8 mouse cellular contexts compared by ENCODE assay signal in genomic region chr5:129940736-129941494, GRCm38 (mm10). TPM values are rescaled to one million over a fixed set of nuclear protein-coding genes. Genes with fewer than 3 reads are reported as not detected.
DNase-seq lines count a peak whose midpoint lies in the region; ATAC-seq and TF ChIP-seq lines count a peak whose summit lies in the region.

No protein-coding gene starts in this region.

- 0 out of 2 replicates have a peak, but pooled peaks have one; percentile 32 for TF ChIP-seq EP300 in heart, postnatal 0 days (IDR thresholded peaks at IDR 0.05; ENCODE audit: low read depth)

- no peak overlapping the region for H3K27ac ChIP-seq in heart, postnatal 0 days (ENCODE audit: low read depth)
- H3K27ac ChIP-seq in bone marrow, adult 2 months (ENCODE audit: control insufficient read depth, insufficient read depth, low read depth, low read length, poor library complexity) = peak overlapping the region; percentile 13; the same call in 1 of the 2 replicates
- H3K27ac ChIP-seq in hindbrain, embryonic 15.5 days (replicated peaks) = peak overlapping the region; percentile 75
- peak overlapping the region; percentile 77 for H3K27ac ChIP-seq in midbrain, embryonic 15.5 days

- peaks cover 5% of the 10 kb centered on the region; the same call in 1 of the 2 replicates for H3K4me1 ChIP-seq in heart, postnatal 0 days (ENCODE audit: control insufficient read depth, insufficient read depth)
- no peaks in the 10 kb centered on the region; the same call in 1 of the 2 replicates for H3K4me1 ChIP-seq in bone marrow, adult 2 months (ENCODE audit: control insufficient read depth, insufficient read depth, low read length)
- peaks cover 10% of the 10 kb centered on the region for H3K4me1 ChIP-seq in hindbrain, embryonic 15.5 days (replicated peaks)
- peaks cover 11% of the 10 kb centered on the region for H3K4me1 ChIP-seq in midbrain, embryonic 15.5 days

- H3K4me2 ChIP-seq in heart, postnatal 0 days (ENCODE audit: low read depth, low read length) = peak overlapping the region; percentile 47
- H3K4me2 ChIP-seq in hindbrain, embryonic 15.5 days = peak overlapping the region; percentile 57
- peak overlapping the region; percentile 53 for H3K4me2 ChIP-seq in midbrain, embryonic 15.5 days

- TF ChIP-seq CTCF in heart, postnatal 0 days (IDR thresholded peaks at IDR 0.05; ENCODE audit: low read depth) = no peak
- no peak for TF ChIP-seq CTCF in bone marrow, adult 2 months (IDR thresholded peaks at IDR 0.05; ENCODE audit: control insufficient read depth, insufficient read depth, low read length)

- H3K27me3 ChIP-seq in heart, postnatal 0 days (ENCODE audit: control insufficient read depth, insufficient read depth, low read length) = no peaks in the 10 kb centered on the region
- H3K27me3 ChIP-seq in hindbrain, embryonic 15.5 days = no peaks in the 10 kb centered on the region
- H3K27me3 ChIP-seq in midbrain, embryonic 15.5 days (replicated peaks) = no peaks in the 10 kb centered on the region

- H3K4me3 ChIP-seq in heart, postnatal 0 days (ENCODE audit: low read depth, low read length) = peak overlapping the region; percentile 62
- H3K4me3 ChIP-seq in bone marrow, adult 2 months (replicated peaks; ENCODE audit: control insufficient read depth, low read depth, low read length) = peak overlapping the region; percentile 76
- peak overlapping the region; percentile 58 for H3K4me3 ChIP-seq in hindbrain, embryonic 15.5 days
- peak overlapping the region; percentile 58 for H3K4me3 ChIP-seq in midbrain, embryonic 15.5 days

- no peaks in the 10 kb centered on the region for H3K9me3 ChIP-seq in heart, postnatal 0 days (replicated peaks; ENCODE audit: control insufficient read depth, low read length)
- H3K9me3 ChIP-seq in hindbrain, embryonic 15.5 days = no peaks in the 10 kb centered on the region
- no peaks in the 10 kb centered on the region for H3K9me3 ChIP-seq in midbrain, embryonic 15.5 days

- no peaks in the 10 kb centered on the region; the same call in 1 of the 2 replicates for H3K36me3 ChIP-seq in heart, postnatal 0 days (replicated peaks; ENCODE audit: control insufficient read depth, insufficient read depth, low read length)
- no peaks in the 10 kb centered on the region for H3K36me3 ChIP-seq in hindbrain, embryonic 15.5 days
- H3K36me3 ChIP-seq in midbrain, embryonic 15.5 days (replicated peaks) = no peaks in the 10 kb centered on the region

- no peak overlapping the region for H3K9ac ChIP-seq in heart, postnatal 0 days (replicated peaks; ENCODE audit: low read depth, low read length)
- peak overlapping the region; percentile 32; the same call in 1 of the 2 replicates for H3K9ac ChIP-seq in hindbrain, embryonic 15.5 days
- peak overlapping the region; percentile 35 for H3K9ac ChIP-seq in midbrain, embryonic 15.5 days

- no peak for DNase-seq in heart, postnatal 0 days (ENCODE audit: low spot score)
- DNase-seq in heart, postnatal 4 days = no peak
- DNase-seq in right cerebral cortex, postnatal 4 days = no peak
- no peak for DNase-seq in layer of hippocampus, adult 9-10 months (ENCODE audit: low spot score)
- DNase-seq in lung, adult 18-20 months = no peak

- WGBS in heart, postnatal 0 days = 6% methylated on average over 9 of the region's 9 CpGs
- under 1% methylated on average over 9 of the region's 9 CpGs for WGBS in bone marrow, adult 2 months
- WGBS in hindbrain, embryonic 15.5 days = 9% methylated on average over 9 of the region's 9 CpGs
- WGBS in midbrain, embryonic 15.5 days = 9% methylated on average over 9 of the region's 9 CpGs

- no peak for ATAC-seq in heart, postnatal 0 days (ENCODE audit: insufficient read depth, low read depth)
- ATAC-seq in hindbrain, embryonic 15.5 days (ENCODE audit: low FRiP score, low read depth) = no peak
- ATAC-seq in midbrain, embryonic 15.5 days (replicated peaks) = no peak

- no peak for TF ChIP-seq POLR2A in bone marrow, adult 2 months (IDR thresholded peaks at IDR 0.05; ENCODE audit: borderline replicate concordance, control insufficient read depth, low read depth, low read length)

RNA-seq across cellular contexts. Expression of gene Vkorc1l1, which starts 0.9 kb away (rescaled TPM):
- 17.4 and 30.8 TPM in 2 replicates for total RNA-seq in heart, postnatal 0 days (2014; rRNA removed; ENCODE audit: low replicate concordance)
- 7.3 and 8.4 TPM in 2 replicates for polyA plus RNA-seq in heart, postnatal 0 days (2015; fragmentation: Nextera tagmentation; extraction: Ambion mirVana)
- 10 to 100 TPM; 22.6 TPM for total RNA-seq in heart, postnatal 4 days (2021)
- polyA plus RNA-seq in bone marrow, adult 2 months (2011; ENCODE audit: insufficient read depth, insufficient read length, low replicate concordance, missing spikeins) = 14.4 and 15.2 TPM in 2 replicates
- 31.3 and 33.4 TPM in 2 replicates for polyA plus RNA-seq in hindbrain, embryonic 15.5 days (2015; fragmentation: Nextera tagmentation; extraction: Ambion mirVana)
- polyA plus RNA-seq in midbrain, embryonic 15.5 days (2015; fragmentation: Nextera tagmentation; extraction: Ambion mirVana) = 31.9 and 32.8 TPM in 2 replicates

RNA-seq across cellular contexts. Expression of gene Nupr1l, which starts 32.6 kb away (rescaled TPM):
- total RNA-seq in heart, postnatal 0 days (2014; rRNA removed; ENCODE audit: low replicate concordance) = 0.08 and 0.38 TPM in 2 replicates
- polyA plus RNA-seq in heart, postnatal 0 days (2015; fragmentation: Nextera tagmentation; extraction: Ambion mirVana) = 2.7 and 3.5 TPM in 2 replicates
- 1 to 10 TPM in 1 of 2 experiments, not detected in 1; 1.9 TPM for total RNA-seq in heart, postnatal 4 days (2021)
- polyA plus RNA-seq in bone marrow, adult 2 months (2011; ENCODE audit: insufficient read depth, insufficient read length, low replicate concordance, missing spikeins) = not detected in 2 replicates
- polyA plus RNA-seq in hindbrain, embryonic 15.5 days (2015; fragmentation: Nextera tagmentation; extraction: Ambion mirVana) = 4.8 and 5.0 TPM in 2 replicates
- polyA plus RNA-seq in midbrain, embryonic 15.5 days (2015; fragmentation: Nextera tagmentation; extraction: Ambion mirVana) = 3.9 and 5.9 TPM in 2 replicates

RNA-seq across cellular contexts. Expression of gene Phkg1, which starts 42.6 kb away (rescaled TPM):
- 3.1 and 9.6 TPM in 2 replicates for total RNA-seq in heart, postnatal 0 days (2014; rRNA removed; ENCODE audit: low replicate concordance)
- 2.5 and 3.4 TPM in 2 replicates for polyA plus RNA-seq in heart, postnatal 0 days (2015; fragmentation: Nextera tagmentation; extraction: Ambion mirVana)
- total RNA-seq in heart, postnatal 4 days (2021) = 1 to 10 TPM; 2.8 to 3.1 TPM
- polyA plus RNA-seq in bone marrow, adult 2 months (2011; ENCODE audit: insufficient read depth, insufficient read length, low replicate concordance, missing spikeins) = 6.4 TPM in 1 of 2 replicates, not detected in the other
- polyA plus RNA-seq in hindbrain, embryonic 15.5 days (2015; fragmentation: Nextera tagmentation; extraction: Ambion mirVana) = 0.69 and 0.79 TPM in 2 replicates
- polyA plus RNA-seq in midbrain, embryonic 15.5 days (2015; fragmentation: Nextera tagmentation; extraction: Ambion mirVana) = 0.40 and 0.56 TPM in 2 replicates

RNA-seq across cellular contexts. Expression of gene Zbed5, which starts 45.4 kb away (rescaled TPM):
- 0.27 and 1.4 TPM in 2 replicates for total RNA-seq in heart, postnatal 0 days (2014; rRNA removed; ENCODE audit: low replicate concordance)
- 1.4 and 1.5 TPM in 2 replicates for polyA plus RNA-seq in heart, postnatal 0 days (2015; fragmentation: Nextera tagmentation; extraction: Ambion mirVana)
- total RNA-seq in heart, postnatal 4 days (2021) = 1 to 10 TPM; 1.2 to 1.3 TPM
- polyA plus RNA-seq in bone marrow, adult 2 months (2011; ENCODE audit: insufficient read depth, insufficient read length, low replicate concordance, missing spikeins) = 1.5 TPM in 1 of 2 replicates, not detected in the other
- 13.6 and 14.2 TPM in 2 replicates for polyA plus RNA-seq in hindbrain, embryonic 15.5 days (2015; fragmentation: Nextera tagmentation; extraction: Ambion mirVana)
- polyA plus RNA-seq in midbrain, embryonic 15.5 days (2015; fragmentation: Nextera tagmentation; extraction: Ambion mirVana) = 16.6 and 17.3 TPM in 2 replicates

RNA-seq across cellular contexts. Expression of gene Chchd2, which starts 53.6 kb away (rescaled TPM):
- 2,460 and 2,937 TPM in 2 replicates for total RNA-seq in heart, postnatal 0 days (2014; rRNA removed; ENCODE audit: low replicate concordance)
- 1,505 and 1,584 TPM in 2 replicates for polyA plus RNA-seq in heart, postnatal 0 days (2015; fragmentation: Nextera tagmentation; extraction: Ambion mirVana)
- total RNA-seq in heart, postnatal 4 days (2021) = 100 to 1,000 TPM; 757 to 792 TPM
- polyA plus RNA-seq in bone marrow, adult 2 months (2011; ENCODE audit: insufficient read depth, insufficient read length, low replicate concordance, missing spikeins) = 657 and 717 TPM in 2 replicates
- polyA plus RNA-seq in hindbrain, embryonic 15.5 days (2015; fragmentation: Nextera tagmentation; extraction: Ambion mirVana) = 711 and 732 TPM in 2 replicates
- polyA plus RNA-seq in midbrain, embryonic 15.5 days (2015; fragmentation: Nextera tagmentation; extraction: Ambion mirVana) = 674 and 719 TPM in 2 replicates
